Mouse (Mus musculus) limb, embryonic 15.5 days (tissue): Measurements from ENCODE around the gene Gm3625. TPM values are rescaled to one million over a fixed set of nuclear protein-coding genes. Genes with fewer than 3 reads are reported as not detected.

Source experiments
- ATAC-seq: fragments of 200-750 bp; cut with Nextera tagmentation; 2 replicates; pipeline ENCODE4 v1.8.0; 2017; ENCODE audit warnings: low read depth, moderate TSS enrichment; ENCODE audit not compliant: insufficient number of reproducible peaks, low FRiP score, low TSS enrichment
- H3K27ac ChIP-seq: fragments of 300-500 bp; sonication (generic); 2 replicates; pipeline ENCODE4 v1.5.1; 2015; ENCODE audit warnings: moderate library complexity, mild to moderate bottlenecking, inconsistent platforms
- H3K27me3 ChIP-seq: fragments of 300-500 bp; sonication (generic); 2 replicates; pipeline ENCODE4 v1.6.1; 2015; ENCODE audit warnings: inconsistent platforms
- H3K36me3 ChIP-seq: fragments of 300-500 bp; sonication (generic); 2 replicates; pipeline ENCODE4 v1.6.1; 2015; ENCODE audit warnings: inconsistent platforms
- H3K4me1 ChIP-seq: fragments of 300-500 bp; sonication (generic); 2 replicates; pipeline ENCODE4 v1.6.1; 2015; ENCODE audit warnings: inconsistent platforms
- H3K4me2 ChIP-seq: fragments of 300-500 bp; sonication (generic); 2 replicates; pipeline ENCODE4 v1.6.1; 2015; ENCODE audit warnings: mild to moderate bottlenecking, inconsistent platforms
- H3K4me3 ChIP-seq: fragments of 300-500 bp; sonication (generic); 2 replicates; pipeline ENCODE4 v1.5.1; 2015; ENCODE audit warnings: mild to moderate bottlenecking, inconsistent platforms
- H3K9ac ChIP-seq: fragments of 300-500 bp; sonication (generic); 2 replicates; pipeline ENCODE4 v1.6.1; 2015; ENCODE audit warnings: inconsistent platforms
- H3K9me3 ChIP-seq: fragments of 300-500 bp; sonication (generic); 2 replicates; pipeline ENCODE4 v1.6.1; 2016; ENCODE audit warnings: inconsistent platforms
- WGBS: fragments of 180-500 bp; shearing (Covaris S2); methylation state at CpG from one replicate; pipeline ENCODE4 v1.1.7; 2015; 5-methylcytosine and 5-hydroxymethylcytosine counted together
- polyA plus RNA-seq: library from polyadenylated mRNA; unstranded; fragments of >200 nt; fragmentation: Nextera tagmentation; extraction: Ambion mirVana; gene quantifications from 2 replicates; pipeline ENCODE4 v1.2.1, GENCODE M21; 2015

The Gm3625 gene
- polyA plus RNA-seq: not detected in 2 replicates

GRCm38 (mm10) chr12:4592541-4593165 lies at the start of gene Gm3625, which contains the start of gene Itsn2:
Gene Gm3625 (minus strand): TSS chr12:4592927.
Gene Itsn2 (plus strand): TSS chr12:4592638.
- H3K9me3 ChIP-seq: no peaks in the 10 kb centered on the region
- H3K4me3 ChIP-seq: peak within 1 kb of the TSS; percentile 98
- H3K27me3 ChIP-seq: no peaks in the 10 kb centered on the region
- peaks cover 5% of the 10 kb centered on the region for H3K4me1 ChIP-seq
- peak within 1 kb of the TSS; percentile 71 for H3K4me2 ChIP-seq
- peak; percentile 77; the same call in 1 of the 2 replicates for ATAC-seq
- H3K9ac ChIP-seq: peak within 1 kb of the TSS; percentile 90
- under 1% methylated on average over 46 of the region's 49 CpGs for WGBS
- peak within 1 kb of the TSS; percentile 88 for H3K27ac ChIP-seq
- H3K36me3 ChIP-seq: no peaks in the 10 kb centered on the region

GRCm38 (mm10) chr12:4640737-4641136 lies 48.0 kb upstream of the Gm3625 start:
- WGBS: 95% methylated on average over 1 of the region's 1 CpGs
- no peak overlapping the region for H3K27ac ChIP-seq

GRCm38 (mm10) chr12:4638438-4638837 lies 45.7 kb upstream of the Gm3625 start:
- H3K4me2 ChIP-seq: no peak overlapping the region
- no peak overlapping the region for H3K27ac ChIP-seq
- 90% methylated on average over 1 of the region's 1 CpGs for WGBS
- no peaks in the 10 kb centered on the region for H3K9me3 ChIP-seq
- H3K36me3 ChIP-seq: peaks cover 47% of the 10 kb centered on the region
- no peaks in the 10 kb centered on the region for H3K27me3 ChIP-seq
- no peaks in the 10 kb centered on the region for H3K4me1 ChIP-seq
- no peak overlapping the region for H3K9ac ChIP-seq
- no peak overlapping the region for H3K4me3 ChIP-seq
- ATAC-seq: no peak

More at GRCm38 (mm10) chr12:4640737-4641136, 48.0 kb upstream of the Gm3625 start:
- Histone ChIP-seq H3K4me3 (no peak overlapping the region), H3K9me3 (no peaks in the 10 kb centered on the region), H3K36me3 (peaks cover 39% of the 10 kb centered on the region), H3K4me2 (no peak overlapping the region), H3K27me3 (no peaks in the 10 kb centered on the region), H3K4me1 (no peaks in the 10 kb centered on the region), H3K9ac (no peak overlapping the region)
- ATAC-seq: no peak

- Histone ChIP-seq H3K27me3 (no peaks in the 10 kb centered on the region), H3K4me3 (no peak overlapping the region), H3K27ac (no peak overlapping the region), H3K4me1 (no peaks in the 10 kb centered on the region), H3K36me3 (peaks cover 51% of the 10 kb centered on the region), H3K9ac (no peak overlapping the region), H3K9me3 (no peaks in the 10 kb centered on the region), H3K4me2 (no peak overlapping the region)
- no peak for ATAC-seq
- WGBS: 88% methylated on average over 8 of the region's 8 CpGs
Measured at GRCm38 (mm10) chr12:4632957-4633356, 40.2 kb upstream of the Gm3625 start.

GRCm38 (mm10) chr12:4624201-4624600 lies 31.5 kb upstream of the Gm3625 start:
- no peak overlapping the region for H3K4me3 ChIP-seq
- H3K27me3 ChIP-seq: no peaks in the 10 kb centered on the region
- 68% methylated on average over 1 of the region's 1 CpGs for WGBS
- no peak overlapping the region for H3K4me2 ChIP-seq
- no peak overlapping the region for H3K9ac ChIP-seq
- ATAC-seq: no peak
- no peaks in the 10 kb centered on the region for H3K9me3 ChIP-seq
- no peak overlapping the region for H3K27ac ChIP-seq
- H3K4me1 ChIP-seq: no peaks in the 10 kb centered on the region
- peaks cover 8% of the 10 kb centered on the region; the same call in 1 of the 2 replicates for H3K36me3 ChIP-seq

- no peak for ATAC-seq
- Histone ChIP-seq H3K36me3 (no peaks in the 10 kb centered on the region), H3K9me3 (no peaks in the 10 kb centered on the region), H3K27ac (no peak overlapping the region), H3K4me2 (no peak overlapping the region), H3K27me3 (no peaks in the 10 kb centered on the region), H3K9ac (no peak overlapping the region), H3K4me3 (no peak overlapping the region), H3K4me1 (no peaks in the 10 kb centered on the region)
- 59% methylated on average over 2 of the region's 2 CpGs for WGBS
Measured at GRCm38 (mm10) chr12:4614722-4615121, 22.0 kb upstream of the Gm3625 start.

GRCm38 (mm10) chr12:4606625-4607024 lies 13.9 kb upstream of the Gm3625 start:
- WGBS: 44% methylated on average over 3 of the region's 3 CpGs
- Histone ChIP-seq H3K4me2 (no peak overlapping the region), H3K9me3 (no peaks in the 10 kb centered on the region), H3K4me1 (no peaks in the 10 kb centered on the region), H3K27me3 (no peaks in the 10 kb centered on the region), H3K27ac (no peak overlapping the region), H3K36me3 (no peaks in the 10 kb centered on the region), H3K4me3 (no peak overlapping the region), H3K9ac (no peak overlapping the region)
- no peak for ATAC-seq

GRCm38 (mm10) chr12:4599713-4600112 lies 7.0 kb upstream of the Gm3625 start:
- no peak for ATAC-seq

GRCm38 (mm10) chr12:4598666-4599428 lies 6.1 kb upstream of the Gm3625 start:
- H3K4me2 ChIP-seq: no peak overlapping the region
- H3K4me1 ChIP-seq: peaks cover 2% of the 10 kb centered on the region
- H3K27me3 ChIP-seq: no peaks in the 10 kb centered on the region
- no peak overlapping the region for H3K9ac ChIP-seq
- no peak overlapping the region for H3K4me3 ChIP-seq
- H3K27ac ChIP-seq: no peak overlapping the region
- H3K9me3 ChIP-seq: no peaks in the 10 kb centered on the region
- 64% methylated on average over 8 of the region's 8 CpGs for WGBS
- ATAC-seq: no peak
- H3K36me3 ChIP-seq: no peaks in the 10 kb centered on the region

More at GRCm38 (mm10) chr12:4599713-4600112, 7.0 kb upstream of the Gm3625 start:
- H3K4me3 ChIP-seq: no peak overlapping the region
- no peak overlapping the region for H3K27ac ChIP-seq
- no peak overlapping the region for H3K9ac ChIP-seq
- no peaks in the 10 kb centered on the region for H3K4me1 ChIP-seq
- no peaks in the 10 kb centered on the region for H3K27me3 ChIP-seq
- H3K9me3 ChIP-seq: no peaks in the 10 kb centered on the region
- no peaks in the 10 kb centered on the region for H3K36me3 ChIP-seq
- WGBS: 63% methylated on average over 4 of the region's 4 CpGs
- no peak overlapping the region for H3K4me2 ChIP-seq

- Histone ChIP-seq H3K4me3 (no peak overlapping the region), H3K4me1 (peaks cover 5% of the 10 kb centered on the region), H3K9ac (no peak overlapping the region), H3K36me3 (no peaks in the 10 kb centered on the region), H3K27me3 (no peaks in the 10 kb centered on the region), H3K4me2 (no peak overlapping the region), H3K9me3 (no peaks in the 10 kb centered on the region), H3K27ac (no peak overlapping the region)
- no peak for ATAC-seq
- WGBS: 63% methylated on average over 6 of the region's 6 CpGs
Measured at GRCm38 (mm10) chr12:4595055-4595454, 2.3 kb upstream of the Gm3625 start.

GRCm38 (mm10) chr12:4593930-4594391 lies 1.2 kb upstream of the Gm3625 start:
- Histone ChIP-seq H3K27ac (no peak overlapping the region), H3K27me3 (no peaks in the 10 kb centered on the region), H3K4me1 (peaks cover 5% of the 10 kb centered on the region), H3K36me3 (no peaks in the 10 kb centered on the region), H3K4me2 (peak overlapping the region; percentile 71), H3K4me3 (peak overlapping the region; percentile 98), H3K9me3 (no peaks in the 10 kb centered on the region), H3K9ac (no peak overlapping the region)
- ATAC-seq: no peak
- 57% methylated on average over 9 of the region's 9 CpGs for WGBS
